Mouse (Mus musculus) forebrain, embryonic 13.5 days (tissue): ENCODE measurements at regions not wholly inside any gene's neighbourhood (a gene's known extent, or its start where the extent isn't known, plus 50 kb on each side); places are given as distances from the start of the nearest gene placed in this dataset.

ENCODE experiments used
- ATAC-seq: fragments of 200-750 bp; cut with Nextera tagmentation; 2 replicates; pipeline ENCODE4 v1.8.0; 2017
- H3K27ac ChIP-seq: fragments of 300-500 bp; sonication (generic); 2 replicates; pipeline ENCODE4 v1.5.1; 2015; ENCODE audit warnings: inconsistent platforms, mild to moderate bottlenecking, moderate library complexity
- H3K27me3 ChIP-seq: fragments of 300-500 bp; sonication (generic); 2 replicates; pipeline ENCODE4 v1.6.1; 2015; ENCODE audit warnings: mild to moderate bottlenecking, inconsistent platforms
- H3K36me3 ChIP-seq: fragments of 300-500 bp; sonication (generic); 2 replicates; pipeline ENCODE4 v1.6.1; 2015; ENCODE audit warnings: mild to moderate bottlenecking, inconsistent platforms; ENCODE audit not compliant: poor library complexity, severe bottlenecking
- H3K4me1 ChIP-seq: fragments of 300-500 bp; sonication (generic); 2 replicates; pipeline ENCODE4 v1.6.1; 2015; ENCODE audit warnings: inconsistent platforms
- H3K4me2 ChIP-seq: fragments of 300-500 bp; sonication (generic); 2 replicates; pipeline ENCODE4 v1.6.1; 2015; ENCODE audit warnings: inconsistent platforms, mild to moderate bottlenecking, moderate library complexity
- H3K4me3 ChIP-seq: fragments of 300-500 bp; sonication (generic); 2 replicates; pipeline ENCODE4 v1.5.1; 2015; ENCODE audit warnings: mild to moderate bottlenecking, inconsistent platforms
- H3K9ac ChIP-seq: fragments of 300-500 bp; sonication (generic); 2 replicates; pipeline ENCODE4 v1.6.1; 2015; ENCODE audit warnings: mild to moderate bottlenecking, inconsistent platforms
- H3K9me3 ChIP-seq: fragments of 300-500 bp; sonication (generic); replicated peaks from 2 replicates; pipeline ENCODE4 v1.6.1; 2016; ENCODE audit warnings: inconsistent platforms
- WGBS: fragments of 180-500 bp; shearing (Covaris S2); methylation state at CpG from one replicate; pipeline ENCODE4 v1.1.7; 2015; 5-methylcytosine and 5-hydroxymethylcytosine counted together

GRCm38 (mm10) chr8:26903289-26903688 lies 73.8 kb upstream of the Zfp703 start:
- Histone ChIP-seq H3K4me3 (no peak overlapping the region), H3K4me1 (no peaks in the 10 kb centered on the region), H3K27ac (no peak overlapping the region), H3K4me2 (no peak overlapping the region), H3K36me3 (no peaks in the 10 kb centered on the region), H3K9ac (no peak overlapping the region), H3K27me3 (no peaks in the 10 kb centered on the region), H3K9me3 (no peaks in the 10 kb centered on the region)
- WGBS = 89% methylated on average over 5 of the region's 5 CpGs
- no peak for ATAC-seq

- no peak for ATAC-seq
- Histone ChIP-seq H3K4me2 (no peak overlapping the region), H3K36me3 (no peaks in the 10 kb centered on the region), H3K9ac (no peak overlapping the region), H3K27ac (no peak overlapping the region), H3K27me3 (no peaks in the 10 kb centered on the region), H3K4me1 (no peaks in the 10 kb centered on the region), H3K4me3 (no peak overlapping the region), H3K9me3 (no peaks in the 10 kb centered on the region)
- 93% methylated on average over 4 of the region's 4 CpGs for WGBS
Observed at GRCm38 (mm10) chr8:26906257-26906656, 70.9 kb upstream of the Zfp703 start.

- Histone ChIP-seq H3K9ac (no peak overlapping the region), H3K36me3 (no peaks in the 10 kb centered on the region), H3K4me2 (no peak overlapping the region), H3K9me3 (no peaks in the 10 kb centered on the region), H3K4me1 (no peaks in the 10 kb centered on the region), H3K27me3 (no peaks in the 10 kb centered on the region), H3K4me3 (no peak overlapping the region), H3K27ac (no peak overlapping the region)
- 88% methylated on average over 8 of the region's 8 CpGs for WGBS
- no peak for ATAC-seq
Observed at GRCm38 (mm10) chr8:26907347-26908170, 69.6 kb upstream of the Zfp703 start.

GRCm38 (mm10) chr8:26910186-26910585 lies 66.9 kb upstream of the Zfp703 start:
- Histone ChIP-seq H3K4me2 (no peak overlapping the region), H3K9me3 (no peaks in the 10 kb centered on the region), H3K36me3 (no peaks in the 10 kb centered on the region), H3K4me3 (no peak overlapping the region), H3K4me1 (no peaks in the 10 kb centered on the region), H3K27me3 (no peaks in the 10 kb centered on the region), H3K27ac (no peak overlapping the region), H3K9ac (no peak overlapping the region)
- 90% methylated on average over 3 of the region's 3 CpGs for WGBS
- ATAC-seq = no peak

GRCm38 (mm10) chr8:26913562-26914529 lies 63.3 kb upstream of the Zfp703 start:
- Histone ChIP-seq H3K9me3 (no peaks in the 10 kb centered on the region), H3K4me3 (no peak overlapping the region), H3K4me1 (no peaks in the 10 kb centered on the region), H3K36me3 (no peaks in the 10 kb centered on the region), H3K27me3 (no peaks in the 10 kb centered on the region), H3K9ac (no peak overlapping the region), H3K27ac (no peak overlapping the region), H3K4me2 (no peak overlapping the region)
- WGBS = 88% methylated on average over 18 of the region's 18 CpGs
- ATAC-seq = no peak

GRCm38 (mm10) chr8:26915731-26916130 lies 61.4 kb upstream of the Zfp703 start:
- H3K27me3 ChIP-seq = no peaks in the 10 kb centered on the region
- WGBS = 84% methylated on average over 8 of the region's 8 CpGs
- no peak for ATAC-seq

GRCm38 (mm10) chr8:26921531-26922177 lies 55.5 kb upstream of the Zfp703 start:
- Histone ChIP-seq H3K27me3 (no peaks in the 10 kb centered on the region), H3K4me1 (no peaks in the 10 kb centered on the region), H3K4me3 (no peak overlapping the region), H3K4me2 (no peak overlapping the region), H3K27ac (no peak overlapping the region), H3K36me3 (no peaks in the 10 kb centered on the region), H3K9me3 (no peaks in the 10 kb centered on the region), H3K9ac (no peak overlapping the region)
- 90% methylated on average over 5 of the region's 5 CpGs for WGBS
- no peak for ATAC-seq

More at GRCm38 (mm10) chr8:26915731-26916130, 61.4 kb upstream of the Zfp703 start:
- H3K9ac ChIP-seq = no peak overlapping the region
- H3K36me3 ChIP-seq = no peaks in the 10 kb centered on the region
- H3K4me3 ChIP-seq = no peak overlapping the region
- H3K27ac ChIP-seq = no peak overlapping the region
- H3K9me3 ChIP-seq = no peaks in the 10 kb centered on the region
- no peaks in the 10 kb centered on the region for H3K4me1 ChIP-seq
- no peak overlapping the region for H3K4me2 ChIP-seq

- no peak for ATAC-seq
- H3K4me2 ChIP-seq = no peak overlapping the region
- 89% methylated on average over 5 of the region's 5 CpGs for WGBS
- no peaks in the 10 kb centered on the region for H3K36me3 ChIP-seq
- no peaks in the 10 kb centered on the region for H3K27me3 ChIP-seq
- no peak overlapping the region for H3K4me3 ChIP-seq
- H3K9me3 ChIP-seq = no peaks in the 10 kb centered on the region
- no peak overlapping the region for H3K27ac ChIP-seq
- no peaks in the 10 kb centered on the region for H3K4me1 ChIP-seq
- H3K9ac ChIP-seq = no peak overlapping the region
Observed at GRCm38 (mm10) chr8:26922178-26922540, 55.0 kb upstream of the Zfp703 start.

- Histone ChIP-seq H3K36me3 (no peaks in the 10 kb centered on the region), H3K27me3 (no peaks in the 10 kb centered on the region), H3K9me3 (no peaks in the 10 kb centered on the region), H3K4me3 (no peak overlapping the region), H3K4me2 (no peak overlapping the region), H3K4me1 (no peaks in the 10 kb centered on the region), H3K27ac (no peak overlapping the region), H3K9ac (no peak overlapping the region)
- 84% methylated on average over 8 of the region's 8 CpGs for WGBS
- no peak for ATAC-seq
Observed at GRCm38 (mm10) chr8:26923166-26923565, 54.0 kb upstream of the Zfp703 start.
